Mouse (Mus musculus) layer of hippocampus, postnatal 14 days (tissue): Measurements from ENCODE around the gene Vmn1r28. TPM values are rescaled to one million over a fixed set of nuclear protein-coding genes. Genes with fewer than 3 reads are reported as not detected.
"Not testable (repeated sequence)": the region's sequence is repeated elsewhere in the genome, so short reads cannot be mapped to it uniquely, and the experiment has no call there.

Experiments used
- DNase-seq, 2 experiments: peaks; one replicate each; pipeline ENCODE4 v3.0.0; 2021 to 2022; ENCODE audit warnings: low spot score in 2 of 2, mixed read lengths in 1 of 2
- long read RNA-seq, 2 experiments: library from polyadenylated mRNA; stranded (forward); transcript quantifications; one replicate each; pipeline ENCODE4 v2.0.0; 2021
- total RNA-seq, 2 experiments: library from RNA; stranded (reverse); gene quantifications; 2 replicates each; pipeline ENCODE4 v1.2.3; 2021

Vmn1r28 gene
- not detected for total RNA-seq
- long read RNA-seq, experiment 1, result 0 reads
- long read RNA-seq, experiment 2, result 0 reads

GRCm38 (mm10) chr6:58261737-58262136 is at the start of gene Vmn1r28:
TSS of gene Vmn1r28 (plus strand) at chr6:58262037.
- no peak for DNase-seq

- peak in 1 of 2 experiments; percentile 18 for DNase-seq
Observed at GRCm38 (mm10) chr6:58216119-58216518, 45.7 kb upstream of the Vmn1r28 start.

- DNase-seq, result no peak
Observed at GRCm38 (mm10) chr6:58218721-58219120, 43.1 kb upstream of the Vmn1r28 start, which contains the start of gene Vmn1r27. TSS of gene Vmn1r27 (minus strand) at chr6:58218821.

GRCm38 (mm10) chr6:58279661-58280060 is 17.8 kb downstream of the Vmn1r28 start:
- not testable (repeated sequence) for DNase-seq

GRCm38 (mm10) chr6:58292201-58292600 is 30.4 kb downstream of the Vmn1r28 start:
- no peak for DNase-seq

GRCm38 (mm10) chr6:58298511-58298910 is 36.7 kb downstream of the Vmn1r28 start:
- not testable (repeated sequence) for DNase-seq

GRCm38 (mm10) chr6:58301249-58301648 is 39.4 kb downstream of the Vmn1r28 start, which contains the start of gene Vmn1r29:
TSS of gene Vmn1r29 (plus strand) at chr6:58301549.
- DNase-seq, result no peak

Other genes with a start within 250 kb of the Vmn1r28 start
- not detected for gene Vmn1r26, start 246.9 kb upstream of the Vmn1r28 start, total RNA-seq
- gene Vmn1r27, start 43.2 kb upstream of the Vmn1r28 start, total RNA-seq, result not detected
- gene Vmn1r29, start 39.5 kb downstream of the Vmn1r28 start, total RNA-seq, result not detected
- not detected for gene Vmn1r30, start 181.3 kb downstream of the Vmn1r28 start, total RNA-seq
- gene Vmn1r31, start 213.3 kb downstream of the Vmn1r28 start, total RNA-seq, result not detected